8 mouse cellular contexts compared by ENCODE assay signal in the genomic region with DNA sequence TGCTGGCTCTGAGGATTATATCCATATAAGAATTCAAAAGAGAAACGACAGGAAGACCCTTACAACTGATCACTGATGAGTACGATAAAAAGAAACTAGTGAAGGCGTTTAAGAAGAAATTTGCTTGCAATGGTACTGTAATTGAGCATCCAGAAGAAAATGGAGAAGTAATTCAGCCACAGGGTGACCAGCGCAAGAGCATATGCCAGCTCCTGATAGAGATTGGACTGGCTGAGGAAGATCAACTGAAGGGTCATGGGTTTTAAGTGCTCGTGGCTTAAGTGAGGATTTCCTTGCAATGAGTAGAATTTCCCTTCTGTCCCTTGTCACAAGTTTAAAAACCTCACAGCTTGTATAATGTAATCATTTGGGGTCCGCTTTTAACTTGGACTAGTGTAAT. TPM values are rescaled to one million over a fixed set of nuclear protein-coding genes. Genes with fewer than 3 reads are reported as not detected.
A peak's percentile ranks its signal among the peaks of the same experiment; 100 is the strongest.
DNase-seq lines count a peak whose midpoint lies in the region; ATAC-seq and TF ChIP-seq lines count a peak whose summit lies in the region.
"Not testable (repeated sequence)": the region's sequence is repeated elsewhere in the genome, so short reads cannot be mapped to it uniquely, and the experiment has no call there.

No protein-coding gene starts in this region.

- H3K4me3 ChIP-seq in bone marrow macrophage, adult 2 months (ENCODE audit: insufficient read depth, low read length), result peak overlapping the region; percentile 55
- peak overlapping the region; percentile 33 for H3K4me3 ChIP-seq in embryonic facial prominence, embryonic 14.5 days (ENCODE audit: low read depth, low read length)
- H3K4me3 ChIP-seq in heart, embryonic 10.5 days, result peak overlapping the region; percentile 51
- H3K4me3 ChIP-seq in hindbrain, embryonic 16.5 days (ENCODE audit: low read length), result peak overlapping the region; percentile 42
- H3K4me3 ChIP-seq in limb, embryonic 10.5 days, result peak overlapping the region; percentile 44
- H3K4me3 ChIP-seq in lung, embryonic 14.5 days (ENCODE audit: low read depth, low read length), result peak overlapping the region; percentile 28
- H3K4me3 ChIP-seq in midbrain, embryonic 16.5 days (ENCODE audit: low read depth, low read length), result peak overlapping the region; percentile 42
- peak overlapping the region; percentile 35 for H3K4me3 ChIP-seq in stomach, embryonic 15.5 days (replicated peaks)

- H3K9ac ChIP-seq in embryonic facial prominence, embryonic 14.5 days (ENCODE audit: low read depth, low read length), result peak overlapping the region; percentile 55
- peak overlapping the region; percentile 68 for H3K9ac ChIP-seq in hindbrain, embryonic 16.5 days (ENCODE audit: low read depth, low read length)
- H3K9ac ChIP-seq in lung, embryonic 14.5 days, result peak overlapping the region; percentile 33
- peak overlapping the region; percentile 64 for H3K9ac ChIP-seq in midbrain, embryonic 16.5 days (ENCODE audit: low read depth, low read length)
- H3K9ac ChIP-seq in stomach, embryonic 15.5 days, result not testable (repeated sequence)

- 55% methylated on average over 6 of the region's 6 CpGs for WGBS in embryonic facial prominence, embryonic 14.5 days
- 64% methylated on average over 6 of the region's 6 CpGs for WGBS in heart, embryonic 10.5 days
- WGBS in hindbrain, embryonic 16.5 days, result 61% methylated on average over 6 of the region's 6 CpGs
- 65% methylated on average over 6 of the region's 6 CpGs for WGBS in limb, embryonic 10.5 days
- 53% methylated on average over 6 of the region's 6 CpGs for whole genome bisulfite sequencing in lung, embryonic 14.5 days
- WGBS in midbrain, embryonic 16.5 days, result 61% methylated on average over 6 of the region's 6 CpGs
- WGBS in stomach, embryonic 15.5 days, result 43% methylated on average over 6 of the region's 6 CpGs

- not testable (repeated sequence) for TF ChIP-seq CTCF in bone marrow macrophage, adult 2 months (IDR thresholded peaks at IDR 0.05; ENCODE audit: low read depth, low read length); lung, embryonic 14.5 days (IDR thresholded peaks at IDR 0.05; ENCODE audit: low read depth)

- H3K9me3 ChIP-seq in embryonic facial prominence, embryonic 14.5 days (ENCODE audit: control insufficient read depth, low read length); heart, embryonic 10.5 days; hindbrain, embryonic 16.5 days (ENCODE audit: control insufficient read depth, low read length); limb, embryonic 10.5 days (replicated peaks); lung, embryonic 14.5 days (ENCODE audit: low read depth, low read length); midbrain, embryonic 16.5 days (replicated peaks; ENCODE audit: control insufficient read depth, low read length, poor library complexity, severe bottlenecking); stomach, embryonic 15.5 days: not testable (repeated sequence)

- not testable (repeated sequence) for TF ChIP-seq POLR2A in bone marrow macrophage, adult 2 months (IDR thresholded peaks at IDR 0.05; ENCODE audit: borderline replicate concordance, low read depth, low read length)

- H3K27me3 ChIP-seq in embryonic facial prominence, embryonic 14.5 days (replicated peaks; ENCODE audit: control insufficient read depth, insufficient read depth, low read length); heart, embryonic 10.5 days (ENCODE audit: insufficient read depth, poor library complexity, severe bottlenecking); hindbrain, embryonic 16.5 days (replicated peaks; ENCODE audit: control insufficient read depth, insufficient read depth, low read length); limb, embryonic 10.5 days (ENCODE audit: low read depth, poor library complexity, severe bottlenecking); lung, embryonic 14.5 days (ENCODE audit: insufficient read depth, low read length); midbrain, embryonic 16.5 days (ENCODE audit: control insufficient read depth, insufficient read depth, low read depth, low read length); stomach, embryonic 15.5 days (replicated peaks): not testable (repeated sequence)

- not testable (repeated sequence) for H3K4me1 ChIP-seq in bone marrow macrophage, adult 2 months (ENCODE audit: control insufficient read depth, insufficient read depth, low read length); embryonic facial prominence, embryonic 14.5 days (ENCODE audit: control insufficient read depth, insufficient read depth, low read length); heart, embryonic 10.5 days; hindbrain, embryonic 16.5 days (ENCODE audit: control insufficient read depth, insufficient read depth, low read depth, low read length); limb, embryonic 10.5 days; lung, embryonic 14.5 days (ENCODE audit: insufficient read depth); midbrain, embryonic 16.5 days (ENCODE audit: control insufficient read depth, insufficient read depth, low read length); stomach, embryonic 15.5 days

- peak overlapping the region; percentile 59 for H3K4me2 ChIP-seq in embryonic facial prominence, embryonic 14.5 days (ENCODE audit: low read depth, low read length)
- H3K4me2 ChIP-seq in hindbrain, embryonic 16.5 days (ENCODE audit: low read length), result peak overlapping the region; percentile 69
- H3K4me2 ChIP-seq in lung, embryonic 14.5 days, result peak overlapping the region; percentile 63
- H3K4me2 ChIP-seq in midbrain, embryonic 16.5 days (ENCODE audit: low read length), result peak overlapping the region; percentile 74
- H3K4me2 ChIP-seq in stomach, embryonic 15.5 days, result peak overlapping the region; percentile 60

- not testable (repeated sequence) for H3K36me3 ChIP-seq in embryonic facial prominence, embryonic 14.5 days (ENCODE audit: control insufficient read depth, insufficient read depth, low read length); heart, embryonic 10.5 days; hindbrain, embryonic 16.5 days (ENCODE audit: control insufficient read depth, insufficient read depth, low read length); limb, embryonic 10.5 days; lung, embryonic 14.5 days (ENCODE audit: insufficient read depth); midbrain, embryonic 16.5 days (ENCODE audit: control insufficient read depth, insufficient read depth, low read length); stomach, embryonic 15.5 days

- DNase-seq in embryonic facial prominence, embryonic 14.5 days (ENCODE audit: low spot score); heart, embryonic 10.5 days (ENCODE audit: low spot score); limb, embryonic 10.5 days (ENCODE audit: low spot score); lung, embryonic 14.5 days: not testable (repeated sequence)

- not testable (repeated sequence) for ATAC-seq in embryonic facial prominence, embryonic 14.5 days (ENCODE audit: low read depth); hindbrain, embryonic 16.5 days; lung, embryonic 14.5 days (ENCODE audit: insufficient read depth); midbrain, embryonic 16.5 days; stomach, embryonic 15.5 days (ENCODE audit: insufficient read depth, low FRiP score, low read depth)

- not testable (repeated sequence) for H3K27ac ChIP-seq in bone marrow macrophage, adult 2 months (ENCODE audit: insufficient read depth, low read depth, low read length); embryonic facial prominence, embryonic 14.5 days (replicated peaks; ENCODE audit: low read depth, low read length); heart, embryonic 10.5 days; hindbrain, embryonic 16.5 days (ENCODE audit: low read depth, low read length); limb, embryonic 10.5 days; lung, embryonic 14.5 days (ENCODE audit: low read depth); midbrain, embryonic 16.5 days (ENCODE audit: low read length); stomach, embryonic 15.5 days

RNA-seq across cellular contexts. Expression of a gene that starts 58.4 kb away (rescaled TPM):
- polyA plus RNA-seq in bone marrow macrophage, adult 2 months (2012; ENCODE audit: insufficient read depth, insufficient read length, missing spikeins), result 11.7 and 15.2 TPM in 2 replicates
- 3.1 and 3.3 TPM in 2 replicates for polyA plus RNA-seq in embryonic facial prominence, embryonic 14.5 days (2014; fragmentation: Nextera tagmentation; extraction: Ambion mirVana)
- polyA plus RNA-seq in heart, embryonic 10.5 days (2016; fragmentation: Nextera tagmentation; extraction: Ambion mirVana), result 3.7 and 5.6 TPM in 2 replicates
- polyA plus RNA-seq in hindbrain, embryonic 16.5 days (2015; fragmentation: Nextera tagmentation; extraction: Ambion mirVana), result 8.8 and 8.9 TPM in 2 replicates
- 4.7 and 7.8 TPM in 2 replicates for polyA plus RNA-seq in limb, embryonic 10.5 days (2016; fragmentation: Nextera tagmentation; extraction: Ambion mirVana)
- 5.4 and 5.6 TPM in 2 replicates for polyA plus RNA-seq in lung, embryonic 14.5 days (2014; fragmentation: Nextera tagmentation; extraction: Ambion mirVana)
- 9.3 and 11.3 TPM in 2 replicates for polyA plus RNA-seq in midbrain, embryonic 16.5 days (2015; fragmentation: Nextera tagmentation; extraction: Ambion mirVana)
- 5.5 and 6.5 TPM in 2 replicates for polyA plus RNA-seq in stomach, embryonic 15.5 days (2015; fragmentation: Nextera tagmentation; extraction: Ambion mirVana)
